Mouse (Mus musculus): ENCODE measurements around the gene Gm10642. TPM values are rescaled to one million over a fixed set of nuclear protein-coding genes. Genes with fewer than 3 reads are reported as not detected.

The Gm10642 gene
- polyA plus RNA-seq, 1 experiment from 2014 or later = 0.31 TPM

GRCm38 (mm10) chr9:70657013-70657967 lies 1.2 kb downstream of the Gm10642 start, which contains the start of gene Mindy2:
Mindy2 (minus strand) TSS chr9:70657174.
- no peaks in the 10 kb centered on the region for H3K9me3 ChIP-seq
- peak; percentile 99 for ATAC-seq (ENCODE audit: extremely low read depth, insufficient number of reproducible peaks, low FRiP score, low TSS enrichment)
- H3K4me2 ChIP-seq = peak within 1 kb of the TSS; percentile 88
- no peaks in the 10 kb centered on the region for H3K36me3 ChIP-seq
- peaks cover 35% of the 10 kb centered on the region for H3K4me1 ChIP-seq
- H3K27ac ChIP-seq (replicated peaks) = peak within 1 kb of the TSS; percentile 96
- 2% methylated on average over 64 of the region's 67 CpGs for WGBS
- no peaks in the 10 kb centered on the region for H3K27me3 ChIP-seq (replicated peaks)
- peak within 1 kb of the TSS; percentile 97 for H3K4me3 ChIP-seq
- peak within 1 kb of the TSS; percentile 93 for H3K9ac ChIP-seq

- 53% methylated on average over 2 of the region's 2 CpGs for WGBS
- Histone ChIP-seq H3K27me3 (replicated peaks) (no peaks in the 10 kb centered on the region), H3K4me1 (peaks cover 31% of the 10 kb centered on the region), H3K27ac (replicated peaks) (no peak overlapping the region), H3K9ac (no peak overlapping the region), H3K4me2 (peak overlapping the region; percentile 88; the same call in 1 of the 2 replicates), H3K4me3 (no peak overlapping the region), H3K9me3 (no peaks in the 10 kb centered on the region), H3K36me3 (no peaks in the 10 kb centered on the region)
- no peak for ATAC-seq (ENCODE audit: extremely low read depth, insufficient number of reproducible peaks, low FRiP score, low TSS enrichment)
Observed at GRCm38 (mm10) chr9:70658266-70658665, 2.2 kb downstream of the Gm10642 start.

- no peak overlapping the region for H3K4me2 ChIP-seq
- ATAC-seq (ENCODE audit: extremely low read depth, insufficient number of reproducible peaks, low FRiP score, low TSS enrichment) = no peak
- H3K4me1 ChIP-seq = peaks cover 7% of the 10 kb centered on the region
- WGBS = 82% methylated on average over 4 of the region's 4 CpGs
- H3K4me3 ChIP-seq = no peak overlapping the region
- peaks cover 3% of the 10 kb centered on the region; the same call in 1 of the 2 replicates for H3K9me3 ChIP-seq
- no peaks in the 10 kb centered on the region for H3K27me3 ChIP-seq (replicated peaks)
- no peak overlapping the region for H3K9ac ChIP-seq
- no peaks in the 10 kb centered on the region for H3K36me3 ChIP-seq
- no peak overlapping the region for H3K27ac ChIP-seq (replicated peaks)
Observed at GRCm38 (mm10) chr9:70664847-70665246, 8.8 kb downstream of the Gm10642 start.

DNA sequence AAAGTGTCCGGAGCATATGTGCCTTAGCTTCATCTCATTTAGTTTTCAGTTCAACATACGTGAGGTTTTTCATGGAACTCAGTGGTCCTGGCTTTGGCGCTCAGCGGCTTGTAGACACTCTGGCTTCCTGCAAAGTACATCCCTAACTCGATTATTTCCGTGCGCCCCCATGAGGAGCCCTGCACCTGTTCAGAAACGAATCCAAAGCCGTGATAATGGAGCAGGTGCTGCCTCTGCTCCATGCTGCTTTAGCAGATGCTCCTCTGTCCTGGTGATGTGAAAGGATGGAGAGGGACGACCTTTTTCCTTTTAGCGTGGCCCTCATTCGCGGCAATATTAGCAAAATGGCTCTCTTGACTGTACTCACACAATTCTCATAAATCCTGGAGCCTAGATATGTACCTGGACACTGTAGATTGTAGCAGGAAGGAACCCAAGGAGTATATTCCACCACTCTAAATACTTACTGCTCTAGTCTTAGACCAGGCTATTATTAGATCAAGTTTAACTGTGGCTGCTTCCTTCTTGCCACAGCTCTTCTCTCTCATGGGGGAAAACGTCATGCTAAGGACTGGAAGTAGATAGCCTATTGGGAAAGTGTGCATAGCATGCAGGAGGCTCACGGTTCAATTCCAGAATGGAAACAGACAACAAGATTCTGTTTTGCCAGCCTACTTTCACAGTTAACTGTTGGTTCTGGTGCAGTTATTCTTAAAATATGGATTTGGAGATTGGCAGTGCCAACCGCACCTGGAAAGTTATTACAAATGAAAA lies 9.5 kb downstream of the Gm10642 start:
- 67% methylated on average over 16 of the region's 16 CpGs for WGBS

GRCm38 (mm10) chr9:70666811-70667210 lies 10.8 kb downstream of the Gm10642 start:
- H3K4me1 ChIP-seq = peaks cover 13% of the 10 kb centered on the region
- H3K4me2 ChIP-seq = no peak overlapping the region
- no peak overlapping the region for H3K4me3 ChIP-seq
- H3K36me3 ChIP-seq = no peaks in the 10 kb centered on the region
- peaks cover 3% of the 10 kb centered on the region; the same call in 1 of the 2 replicates for H3K9me3 ChIP-seq
- H3K27ac ChIP-seq (replicated peaks) = no peak overlapping the region
- WGBS = 58% methylated on average over 7 of the region's 7 CpGs
- H3K9ac ChIP-seq = no peak overlapping the region
- ATAC-seq (ENCODE audit: extremely low read depth, insufficient number of reproducible peaks, low FRiP score, low TSS enrichment) = no peak
- H3K27me3 ChIP-seq (replicated peaks) = no peaks in the 10 kb centered on the region

More for the DNA sequence above, 9.5 kb downstream of the Gm10642 start:
- Histone ChIP-seq H3K27ac (replicated peaks) (no peak overlapping the region), H3K9me3 (peaks cover 3% of the 10 kb centered on the region; the same call in 1 of the 2 replicates), H3K4me1 (peaks cover 7% of the 10 kb centered on the region), H3K9ac (no peak overlapping the region), H3K27me3 (replicated peaks) (no peaks in the 10 kb centered on the region), H3K36me3 (no peaks in the 10 kb centered on the region), H3K4me2 (no peak overlapping the region), H3K4me3 (no peak overlapping the region)
- no peak for ATAC-seq (ENCODE audit: extremely low read depth, insufficient number of reproducible peaks, low FRiP score, low TSS enrichment)

DNA sequence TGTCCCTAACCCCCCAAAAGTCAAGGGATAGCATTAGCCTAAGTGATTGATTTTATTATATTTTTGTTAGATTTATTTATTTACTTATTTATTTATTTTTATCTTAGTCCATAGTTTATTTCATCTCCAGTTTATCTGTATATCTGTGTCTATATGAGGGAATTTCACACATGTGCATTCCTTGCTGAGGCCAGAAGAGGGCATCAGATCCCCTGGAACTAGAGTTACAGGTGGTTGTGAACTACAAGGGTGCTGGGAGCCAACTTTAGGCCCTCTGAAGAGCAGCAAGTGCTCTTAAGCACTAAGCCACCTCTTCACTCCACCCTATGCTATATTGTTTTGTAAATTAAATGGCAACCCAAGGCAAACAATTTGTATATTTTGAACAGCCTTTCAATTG lies 12.0 kb downstream of the Gm10642 start:
- Histone ChIP-seq H3K4me2 (no peak overlapping the region), H3K4me3 (no peak overlapping the region), H3K27ac (replicated peaks) (no peak overlapping the region), H3K36me3 (no peaks in the 10 kb centered on the region), H3K27me3 (replicated peaks) (no peaks in the 10 kb centered on the region), H3K4me1 (peaks cover 19% of the 10 kb centered on the region), H3K9ac (no peak overlapping the region), H3K9me3 (peaks cover 3% of the 10 kb centered on the region; the same call in 1 of the 2 replicates)
- ATAC-seq (ENCODE audit: extremely low read depth, insufficient number of reproducible peaks, low FRiP score, low TSS enrichment) = no peak

- Histone ChIP-seq H3K27ac (replicated peaks) (no peak overlapping the region), H3K9me3 (peaks cover 3% of the 10 kb centered on the region; the same call in 1 of the 2 replicates), H3K27me3 (replicated peaks) (no peaks in the 10 kb centered on the region), H3K9ac (no peak overlapping the region), H3K4me3 (no peak overlapping the region), H3K36me3 (no peaks in the 10 kb centered on the region), H3K4me1 (peaks cover 19% of the 10 kb centered on the region), H3K4me2 (no peak overlapping the region)
- ATAC-seq (ENCODE audit: extremely low read depth, insufficient number of reproducible peaks, low FRiP score, low TSS enrichment) = 0 out of 2 replicates have a peak, but pooled peaks have one; percentile 25
- WGBS = 49% methylated on average over 2 of the region's 2 CpGs
Observed at GRCm38 (mm10) chr9:70669197-70669596, 13.1 kb downstream of the Gm10642 start.

DNA sequence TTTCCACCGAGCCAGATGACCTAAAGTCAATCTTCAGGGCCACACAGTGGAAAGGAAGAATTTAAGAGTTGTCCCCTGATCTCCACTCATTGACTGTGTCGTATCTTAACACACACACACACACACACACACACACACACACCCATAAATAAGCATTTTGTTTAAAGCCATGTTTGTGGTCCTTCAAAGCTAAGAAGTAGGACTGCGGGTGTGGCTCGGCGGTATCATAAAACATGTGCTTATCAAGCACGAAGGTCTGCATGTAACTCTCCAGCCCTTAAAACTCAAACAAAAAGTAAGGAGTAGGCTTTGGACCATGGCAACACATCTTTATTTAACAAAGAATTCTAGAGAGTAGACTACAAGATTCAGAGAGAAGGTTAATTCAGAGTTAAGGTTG lies 14.3 kb downstream of the Gm10642 start:
- ATAC-seq (ENCODE audit: extremely low read depth, insufficient number of reproducible peaks, low FRiP score, low TSS enrichment) = no peak
- peaks cover 3% of the 10 kb centered on the region; the same call in 1 of the 2 replicates for H3K9me3 ChIP-seq
- H3K27me3 ChIP-seq (replicated peaks) = no peaks in the 10 kb centered on the region
- no peak overlapping the region for H3K4me3 ChIP-seq
- H3K36me3 ChIP-seq = no peaks in the 10 kb centered on the region
- H3K27ac ChIP-seq (replicated peaks) = no peak overlapping the region
- 75% methylated on average over 6 of the region's 6 CpGs for WGBS
- no peak overlapping the region for H3K4me2 ChIP-seq
- no peak overlapping the region for H3K9ac ChIP-seq
- peaks cover 19% of the 10 kb centered on the region for H3K4me1 ChIP-seq

GRCm38 (mm10) chr9:70671278-70671677 lies 15.2 kb downstream of the Gm10642 start:
- no peaks in the 10 kb centered on the region for H3K36me3 ChIP-seq
- H3K9me3 ChIP-seq = peaks cover 3% of the 10 kb centered on the region; the same call in 1 of the 2 replicates
- no peak overlapping the region for H3K9ac ChIP-seq
- peaks cover 14% of the 10 kb centered on the region for H3K4me1 ChIP-seq
- no peak overlapping the region for H3K4me3 ChIP-seq
- no peak overlapping the region for H3K4me2 ChIP-seq
- H3K27ac ChIP-seq (replicated peaks) = no peak overlapping the region
- WGBS = 57% methylated on average over 6 of the region's 6 CpGs
- no peaks in the 10 kb centered on the region for H3K27me3 ChIP-seq (replicated peaks)
- ATAC-seq (ENCODE audit: extremely low read depth, insufficient number of reproducible peaks, low FRiP score, low TSS enrichment) = no peak

- H3K9ac ChIP-seq = no peak overlapping the region; the same call in 1 of the 2 replicates
- H3K4me2 ChIP-seq = peak overlapping the region; percentile 20; the same call in 1 of the 2 replicates
- no peaks in the 10 kb centered on the region for H3K27me3 ChIP-seq (replicated peaks)
- H3K36me3 ChIP-seq = no peaks in the 10 kb centered on the region
- no peak for ATAC-seq (ENCODE audit: extremely low read depth, insufficient number of reproducible peaks, low FRiP score, low TSS enrichment)
- no peak overlapping the region for H3K27ac ChIP-seq (replicated peaks)
- H3K4me3 ChIP-seq = no peak overlapping the region
- 31% methylated on average over 10 of the region's 10 CpGs for WGBS
- H3K4me1 ChIP-seq = peaks cover 12% of the 10 kb centered on the region
- peaks cover 3% of the 10 kb centered on the region; the same call in 1 of the 2 replicates for H3K9me3 ChIP-seq
Observed at GRCm38 (mm10) chr9:70671772-70672579, 15.9 kb downstream of the Gm10642 start.
